Comparison of ENCODE assay signal across 8 mouse cellular contexts in genomic region chr5:100040281-100040784, GRCm38 (mm10). TPM values are rescaled to one million over a fixed set of nuclear protein-coding genes. Genes with fewer than 3 reads are reported as not detected.
DNase-seq lines count a peak whose midpoint lies in the region; ATAC-seq lines count a peak whose summit lies in the region.

No protein-coding gene starts in this region.

- H3K4me3 ChIP-seq in embryonic facial prominence, embryonic 12.5 days: peak overlapping the region; percentile 84
- peak overlapping the region; percentile 90 for H3K4me3 ChIP-seq in hindbrain, embryonic 15.5 days
- peak overlapping the region; percentile 98 for H3K4me3 ChIP-seq in lung, embryonic 15.5 days
- H3K4me3 ChIP-seq in stomach, embryonic 15.5 days (replicated peaks): peak overlapping the region; percentile 94

- H3K4me1 ChIP-seq in embryonic facial prominence, embryonic 12.5 days: peaks cover 18% of the 10 kb centered on the region; the same call in 1 of the 2 replicates
- peaks cover 54% of the 10 kb centered on the region for H3K4me1 ChIP-seq in hindbrain, embryonic 15.5 days (replicated peaks)
- peaks cover 47% of the 10 kb centered on the region for H3K4me1 ChIP-seq in lung, embryonic 15.5 days
- peaks cover 9% of the 10 kb centered on the region; the same call in 1 of the 2 replicates for H3K4me1 ChIP-seq in stomach, embryonic 15.5 days

- no peaks in the 10 kb centered on the region for H3K9me3 ChIP-seq in embryonic facial prominence, embryonic 12.5 days
- H3K9me3 ChIP-seq in hindbrain, embryonic 15.5 days: no peaks in the 10 kb centered on the region
- H3K9me3 ChIP-seq in lung, embryonic 15.5 days: no peaks in the 10 kb centered on the region
- no peaks in the 10 kb centered on the region for H3K9me3 ChIP-seq in stomach, embryonic 15.5 days

- H3K27me3 ChIP-seq in embryonic facial prominence, embryonic 12.5 days: no peaks in the 10 kb centered on the region
- no peaks in the 10 kb centered on the region for H3K27me3 ChIP-seq in hindbrain, embryonic 15.5 days
- no peaks in the 10 kb centered on the region for H3K27me3 ChIP-seq in lung, embryonic 15.5 days
- no peaks in the 10 kb centered on the region for H3K27me3 ChIP-seq in stomach, embryonic 15.5 days (replicated peaks)

- H3K27ac ChIP-seq in embryonic facial prominence, embryonic 12.5 days: peak overlapping the region; percentile 99
- peak overlapping the region; percentile 99 for H3K27ac ChIP-seq in hindbrain, embryonic 15.5 days (replicated peaks)
- peak overlapping the region; percentile 99 for H3K27ac ChIP-seq in lung, embryonic 15.5 days
- peak overlapping the region; percentile 87 for H3K27ac ChIP-seq in stomach, embryonic 15.5 days

- no peak for ATAC-seq in embryonic facial prominence, embryonic 12.5 days (ENCODE audit: insufficient number of reproducible peaks, insufficient read depth, low FRiP score, low TSS enrichment)
- ATAC-seq in hindbrain, embryonic 15.5 days (ENCODE audit: low FRiP score, low read depth): no peak
- no peak for ATAC-seq in lung, embryonic 15.5 days (ENCODE audit: borderline replicate concordance, extremely low read depth, low FRiP score, low TSS enrichment)
- ATAC-seq in stomach, embryonic 15.5 days (ENCODE audit: insufficient read depth, low FRiP score, low read depth): no peak

- H3K9ac ChIP-seq in embryonic facial prominence, embryonic 12.5 days: peak overlapping the region; percentile 94
- H3K9ac ChIP-seq in hindbrain, embryonic 15.5 days: peak overlapping the region; percentile 99
- peak overlapping the region; percentile 99 for H3K9ac ChIP-seq in lung, embryonic 15.5 days
- H3K9ac ChIP-seq in stomach, embryonic 15.5 days: peak overlapping the region; percentile 57

- peak; percentile 52 for DNase-seq in embryo, embryonic 10 days (ENCODE audit: low spot score)
- no peak for DNase-seq in embryo, embryonic 9.5 days (ENCODE audit: extremely low spot score)
- peak; percentile 38 to 72 for DNase-seq in spleen, postnatal 4 days (ENCODE audit: low spot score in 2 of 2)
- no peak for DNase-seq in spleen, adult 12 weeks (ENCODE audit: low spot score)

- WGBS in embryonic facial prominence, embryonic 12.5 days: under 1% methylated on average over 19 of the region's 19 CpGs
- WGBS in hindbrain, embryonic 15.5 days: 2% methylated on average over 19 of the region's 19 CpGs
- 1% methylated on average over 19 of the region's 19 CpGs for WGBS in lung, embryonic 15.5 days
- 2% methylated on average over 19 of the region's 19 CpGs for WGBS in stomach, embryonic 15.5 days

- peaks cover 22% of the 10 kb centered on the region for H3K36me3 ChIP-seq in embryonic facial prominence, embryonic 12.5 days
- H3K36me3 ChIP-seq in hindbrain, embryonic 15.5 days: peaks cover 8% of the 10 kb centered on the region; the same call in 1 of the 2 replicates
- peaks cover 17% of the 10 kb centered on the region; the same call in 1 of the 2 replicates for H3K36me3 ChIP-seq in lung, embryonic 15.5 days
- H3K36me3 ChIP-seq in stomach, embryonic 15.5 days: 0 out of 2 replicates have a peak, but pooled peaks cover 3% of the 10 kb centered on the region

- peak overlapping the region; percentile 74 for H3K4me2 ChIP-seq in embryonic facial prominence, embryonic 12.5 days (replicated peaks)
- H3K4me2 ChIP-seq in hindbrain, embryonic 15.5 days: peak overlapping the region; percentile 84
- peak overlapping the region; percentile 83 for H3K4me2 ChIP-seq in lung, embryonic 15.5 days
- H3K4me2 ChIP-seq in stomach, embryonic 15.5 days: peak overlapping the region; percentile 81

RNA-seq across cellular contexts. Expression of gene Enoph1, which starts 0.5 kb away (rescaled TPM):
- 47.2 and 47.9 TPM in 2 replicates for polyA plus RNA-seq in embryonic facial prominence, embryonic 12.5 days (2016; fragmentation: Nextera tagmentation; extraction: Ambion mirVana)
- 50.6 and 55.5 TPM in 2 replicates for polyA plus RNA-seq in hindbrain, embryonic 15.5 days (2015; fragmentation: Nextera tagmentation; extraction: Ambion mirVana)
- polyA plus RNA-seq in lung, embryonic 15.5 days (2015; fragmentation: Nextera tagmentation; extraction: Ambion mirVana): 48.4 and 51.1 TPM in 2 replicates
- polyA plus RNA-seq in stomach, embryonic 15.5 days (2015; fragmentation: Nextera tagmentation; extraction: Ambion mirVana): 41.2 and 46.2 TPM in 2 replicates

RNA-seq across cellular contexts. Expression of gene Hnrnpdl, which starts 0.9 kb away (rescaled TPM):
- polyA plus RNA-seq in embryonic facial prominence, embryonic 12.5 days (2016; fragmentation: Nextera tagmentation; extraction: Ambion mirVana): 248 and 261 TPM in 2 replicates
- 186 and 197 TPM in 2 replicates for polyA plus RNA-seq in hindbrain, embryonic 15.5 days (2015; fragmentation: Nextera tagmentation; extraction: Ambion mirVana)
- 153 and 157 TPM in 2 replicates for polyA plus RNA-seq in lung, embryonic 15.5 days (2015; fragmentation: Nextera tagmentation; extraction: Ambion mirVana)
- polyA plus RNA-seq in stomach, embryonic 15.5 days (2015; fragmentation: Nextera tagmentation; extraction: Ambion mirVana): 136 and 149 TPM in 2 replicates

Comparison
In these comparisons a context has a peak if more than half of its experiments do, and no peak if none do; other contexts are left out.
1. DNase-seq: peak in embryo, embryonic 10 days (single experiment) and spleen, postnatal 4 days (2 of 2); none in embryo, embryonic 9.5 days (single experiment) and spleen, adult 12 weeks (single experiment).
2. Peak in every context shown above with its lines, with median percentiles within 50 percentile points of each other: H3K27ac ChIP-seq, H3K4me2 ChIP-seq, H3K4me3 ChIP-seq and H3K9ac ChIP-seq.